Mouse (Mus musculus) small intestine, adult 2 months (tissue): ENCODE results near the gene Rasl12.

Experiments used
- CTCF ChIP-seq: fragments of 200-500 bp; IDR thresholded peaks from 2 replicates; pipeline ENCODE4 v1.5.1; 2012; ENCODE audit warnings: low read depth, mild to moderate bottlenecking, control low read depth, inconsistent platforms, low read length, moderate library complexity, mixed read lengths; ENCODE audit not compliant: insufficient replicate concordance, insufficient read length; ENCODE audit errors: extremely low read depth
- POLR2A ChIP-seq: fragments of 200-500 bp; IDR thresholded peaks from 2 replicates; pipeline ENCODE4 v1.6.1; 2012; ENCODE audit warnings: low read depth, mild to moderate bottlenecking, control low read depth, inconsistent platforms, low read length, moderate library complexity

GRCm38 (mm10) chr9:65407327-65407726 lies 9.0 kb downstream of the Rasl12 start:
- TF ChIP-seq CTCF, result no peak
- no peak for TF ChIP-seq POLR2A
